Mouse (Mus musculus) bone marrow macrophage, adult 2 months (primary cell): ENCODE results near the gene Prss56.

Experiments used
- CTCF ChIP-seq: IDR thresholded peaks from 2 replicates; pipeline ENCODE4 v1.5.1; 2012; ENCODE audit warnings: low read depth, mild to moderate bottlenecking, low read length, moderate library complexity
- POLR2A ChIP-seq: IDR thresholded peaks from 2 replicates; pipeline ENCODE4 v1.6.1; 2012; ENCODE audit warnings: mild to moderate bottlenecking, low read depth, low read length, borderline replicate concordance

- TF ChIP-seq CTCF (no peak), POLR2A (no peak)
Measured at GRCm38 (mm10) chr1:87159396-87159795, 23.7 kb upstream of the Prss56 start.
